Mouse (Mus musculus) granulocyte monocyte progenitor cell, adult 5-6 weeks (primary cell): ENCODE results near the gene Znrf3. TPM values are rescaled to one million over a fixed set of nuclear protein-coding genes. Genes with fewer than 3 reads are reported as not detected.

Experiments used
- ATAC-seq: replicated peaks from 2 replicates; pipeline ENCODE4 v1.8.0; 2016; ENCODE audit warnings: mild to moderate bottlenecking, moderate TSS enrichment, inconsistent platforms; ENCODE audit not compliant: poor library complexity, severe bottlenecking
- total RNA-seq, 2 experiments: library from RNA; stranded (forward) in 1 of 2; stranded (reverse) in 1 of 2; fragments of 200-712, 200-1000 nt in 1 of 2; fragments of >200 nt in 1 of 2; fragmentation: Nextera tagmentation in 1 of 2; gene quantifications; 2 replicates each; pipeline ENCODE4 v1.2.3; 2014 to 2017

The Znrf3 gene
- total RNA-seq, 2 experiments from 2014 or later: 2.2 to 6.4 TPM

GRCm38 (mm10) chr11:5248200-5248599 is 196.4 kb downstream of the Znrf3 start:
- ATAC-seq: no peak

- ATAC-seq: no peak
Measured at GRCm38 (mm10) chr11:5245431-5245830, 199.2 kb downstream of the Znrf3 start.

DNA sequence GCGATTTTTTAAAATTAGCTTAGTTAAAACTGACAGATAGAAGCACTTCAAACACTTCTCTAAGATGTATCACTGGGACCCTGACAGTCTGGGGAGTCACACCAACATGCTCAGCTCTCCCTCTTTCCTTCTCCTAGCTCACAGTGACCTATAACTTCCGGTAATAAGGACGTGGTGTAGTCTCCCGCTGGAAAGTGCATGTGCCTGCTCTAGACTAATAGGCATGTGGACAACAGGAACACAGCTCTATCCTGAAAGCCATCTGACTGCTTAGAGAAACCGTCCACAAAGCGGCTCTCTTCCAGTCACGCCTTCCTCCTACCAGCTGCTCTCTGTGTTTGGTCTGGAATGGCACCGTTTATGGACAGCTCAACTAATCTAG is 199.9 kb downstream of the Znrf3 start:
- ATAC-seq: no peak

GRCm38 (mm10) chr11:5243812-5244748 is 200.6 kb downstream of the Znrf3 start:
- ATAC-seq: no peak

GRCm38 (mm10) chr11:5243208-5243607 is 201.4 kb downstream of the Znrf3 start:
- no peak for ATAC-seq

DNA sequence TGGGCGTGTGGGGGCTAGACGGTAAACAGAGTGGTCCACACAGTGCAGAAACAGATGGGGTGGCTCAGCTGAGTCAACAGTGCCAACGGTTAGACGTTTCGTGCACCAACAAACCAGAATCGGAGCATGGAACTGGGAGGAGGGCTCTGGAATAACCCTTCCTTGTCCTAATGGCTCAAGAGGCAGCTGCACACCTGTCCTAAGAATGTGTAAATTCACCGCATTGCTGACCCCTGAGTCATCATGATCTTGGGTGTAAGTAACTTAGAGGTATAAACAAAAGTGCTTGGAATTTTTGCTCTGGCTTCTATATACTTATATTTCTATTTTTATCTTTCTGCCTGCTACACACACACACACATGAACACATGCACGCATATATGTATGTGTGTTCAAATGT is 202.5 kb downstream of the Znrf3 start:
- no peak for ATAC-seq

GRCm38 (mm10) chr11:5239706-5240690 is 204.6 kb downstream of the Znrf3 start:
- no peak for ATAC-seq

Other genes with a start within 250 kb of the Znrf3 start
- gene Kremen1, start 183.3 kb downstream of the Znrf3 start, total RNA-seq (2014; fragmentation: Nextera tagmentation): 4.1 and 6.8 TPM in 2 replicates
- gene Kremen1, start 183.3 kb downstream of the Znrf3 start, total RNA-seq (2017): 1.9 and 2.1 TPM in 2 replicates
- 197 TPM in 2 replicates for gene Xbp1, start 75.8 kb upstream of the Znrf3 start, total RNA-seq (2014; fragmentation: Nextera tagmentation)
- 194 and 200 TPM in 2 replicates for gene Xbp1, start 75.8 kb upstream of the Znrf3 start, total RNA-seq (2017)
- gene Ccdc117, start 97.3 kb upstream of the Znrf3 start, total RNA-seq (2014; fragmentation: Nextera tagmentation): 16.3 and 18.5 TPM in 2 replicates
- gene Ccdc117, start 97.3 kb upstream of the Znrf3 start, total RNA-seq (2017): 26.1 and 38.3 TPM in 2 replicates
- gene Ankrd36, start 124.8 kb upstream of the Znrf3 start, total RNA-seq (2014; fragmentation: Nextera tagmentation): not detected in 2 replicates
- not detected in 2 replicates for gene Ankrd36, start 124.8 kb upstream of the Znrf3 start, total RNA-seq (2017)